Mouse (Mus musculus) embryonic facial prominence, embryonic 11.5 days (tissue): Measurements from ENCODE around the gene Megf6. TPM values are rescaled to one million over a fixed set of nuclear protein-coding genes. Genes with fewer than 3 reads are reported as not detected.

Experiments
- ATAC-seq: fragments of 200-750 bp; cut with Nextera tagmentation; replicated peaks from 2 replicates; pipeline ENCODE4 v1.8.0; 2017; ENCODE audit warnings: low read depth; ENCODE audit not compliant: insufficient number of reproducible peaks, low FRiP score, low TSS enrichment
- DNase-seq: peaks from one replicate; pipeline ENCODE4 v3.0.0-alpha.2; 2015; ENCODE audit warnings: low spot score
- H3K27ac ChIP-seq: fragments of 300-500 bp; sonication (generic); replicated peaks from 2 replicates; pipeline ENCODE4 v1.5.1; 2014; ENCODE audit warnings: mild to moderate bottlenecking, low read depth, low read length, control low read depth
- H3K27me3 ChIP-seq: fragments of 300-500 bp; sonication (generic); 2 replicates; pipeline ENCODE4 v1.6.1; 2014; ENCODE audit warnings: mild to moderate bottlenecking, low read length, moderate library complexity, mixed read lengths; ENCODE audit not compliant: control insufficient read depth, insufficient read depth
- H3K36me3 ChIP-seq: fragments of 300-500 bp; sonication (generic); replicated peaks from 2 replicates; pipeline ENCODE4 v1.6.1; 2014; ENCODE audit warnings: low read depth, mild to moderate bottlenecking, low read length, moderate library complexity, mixed read lengths; ENCODE audit not compliant: control insufficient read depth, insufficient read depth
- H3K4me1 ChIP-seq: fragments of 300-500 bp; sonication (generic); 2 replicates; pipeline ENCODE4 v1.6.1; 2014; ENCODE audit warnings: low read length, mixed read lengths; ENCODE audit not compliant: control insufficient read depth, insufficient read depth
- H3K4me2 ChIP-seq: fragments of 300-500 bp; sonication (generic); 2 replicates; pipeline ENCODE4 v1.6.1; 2014; ENCODE audit warnings: low read depth, mild to moderate bottlenecking, control low read depth, low read length, moderate library complexity
- H3K4me3 ChIP-seq: fragments of 300-500 bp; sonication (generic); 2 replicates; pipeline ENCODE4 v1.5.1; 2014; ENCODE audit warnings: low read depth, low read length, control low read depth
- H3K9ac ChIP-seq: fragments of 300-500 bp; sonication (generic); replicated peaks from 2 replicates; pipeline ENCODE4 v1.6.1; 2014; ENCODE audit warnings: mild to moderate bottlenecking, control low read depth, low read length
- H3K9me3 ChIP-seq: fragments of 300-500 bp; sonication (generic); replicated peaks from 2 replicates; pipeline ENCODE4 v1.6.1; 2016; ENCODE audit warnings: mild to moderate bottlenecking, low read length, inconsistent platforms, mixed read lengths; ENCODE audit not compliant: control insufficient read depth
- WGBS: fragments of 180-500 bp; shearing (Covaris S2); extraction: QIAGEN DNeasy Blood & Tissue Kit; methylation state at CpG from one replicate; pipeline ENCODE4 v1.1.7; 2014; 5-methylcytosine and 5-hydroxymethylcytosine counted together
- polyA plus RNA-seq: library from polyadenylated mRNA; unstranded; fragments of >200 nt; fragmentation: Nextera tagmentation; extraction: Ambion mirVana; gene quantifications from 2 replicates; pipeline ENCODE4 v1.2.1, GENCODE M21; 2014

Gene Megf6
- polyA plus RNA-seq, 1 experiment from 2014 or later = 17.6 TPM

- DNase-seq = no peak
- 51% methylated on average over 4 of the region's 4 CpGs for WGBS
- Histone ChIP-seq H3K36me3 (no peaks in the 10 kb centered on the region), H3K27ac (no peak overlapping the region), H3K4me2 (no peak overlapping the region), H3K4me1 (peaks cover 4% of the 10 kb centered on the region; the same call in 1 of the 2 replicates), H3K9me3 (no peaks in the 10 kb centered on the region), H3K4me3 (no peak overlapping the region), H3K9ac (no peak overlapping the region), H3K27me3 (no peaks in the 10 kb centered on the region)
- no peak for ATAC-seq
Observed at GRCm38 (mm10) chr4:154232295-154232694, 61.8 kb downstream of the Megf6 start.

GRCm38 (mm10) chr4:154236001-154236400 lies 65.5 kb downstream of the Megf6 start:
- no peak overlapping the region for H3K4me3 ChIP-seq
- no peak overlapping the region for H3K4me2 ChIP-seq
- no peaks in the 10 kb centered on the region for H3K9me3 ChIP-seq
- H3K36me3 ChIP-seq = no peaks in the 10 kb centered on the region
- H3K27ac ChIP-seq = no peak overlapping the region; the same call in 1 of the 2 replicates
- 48% methylated on average over 3 of the region's 3 CpGs for WGBS
- no peak overlapping the region for H3K9ac ChIP-seq
- no peak for DNase-seq
- H3K27me3 ChIP-seq = no peaks in the 10 kb centered on the region
- ATAC-seq = no peak
- peaks cover 4% of the 10 kb centered on the region; the same call in 1 of the 2 replicates for H3K4me1 ChIP-seq

- peak; percentile 46 for ATAC-seq
- Histone ChIP-seq H3K27me3 (no peaks in the 10 kb centered on the region), H3K4me2 (peak overlapping the region; percentile 58), H3K36me3 (no peaks in the 10 kb centered on the region), H3K27ac (peak overlapping the region; percentile 61), H3K9ac (no peak overlapping the region), H3K4me1 (peaks cover 4% of the 10 kb centered on the region; the same call in 1 of the 2 replicates), H3K4me3 (no peak overlapping the region), H3K9me3 (no peaks in the 10 kb centered on the region)
- peak; percentile 53 for DNase-seq
- whole genome bisulfite sequencing = 12% methylated on average over 10 of the region's 10 CpGs
Observed at GRCm38 (mm10) chr4:154236893-154237292, 66.4 kb downstream of the Megf6 start.

GRCm38 (mm10) chr4:154237306-154237705 lies 66.8 kb downstream of the Megf6 start:
- WGBS = 6% methylated on average over 9 of the region's 9 CpGs
- H3K9me3 ChIP-seq = no peaks in the 10 kb centered on the region
- peak; percentile 73 for DNase-seq
- H3K4me2 ChIP-seq = peak overlapping the region; percentile 58
- H3K27me3 ChIP-seq = no peaks in the 10 kb centered on the region
- peaks cover 4% of the 10 kb centered on the region; the same call in 1 of the 2 replicates for H3K4me1 ChIP-seq
- H3K36me3 ChIP-seq = no peaks in the 10 kb centered on the region
- peak overlapping the region; percentile 11 for H3K4me3 ChIP-seq
- peak overlapping the region; percentile 61; the same call in 1 of the 2 replicates for H3K27ac ChIP-seq
- H3K9ac ChIP-seq = 0 out of 2 replicates have a peak overlapping the region, but pooled peaks have one; percentile 15
- peak; percentile 67 for ATAC-seq

GRCm38 (mm10) chr4:154239199-154239598 lies 68.7 kb downstream of the Megf6 start:
- H3K9ac ChIP-seq = no peak overlapping the region
- whole genome bisulfite sequencing = 82% methylated on average over 8 of the region's 8 CpGs
- ATAC-seq = no peak

GRCm38 (mm10) chr4:154240608-154241007 lies 70.1 kb downstream of the Megf6 start:
- H3K36me3 ChIP-seq = no peaks in the 10 kb centered on the region
- no peak for DNase-seq
- no peak overlapping the region for H3K27ac ChIP-seq
- H3K27me3 ChIP-seq = no peaks in the 10 kb centered on the region
- H3K4me2 ChIP-seq = no peak overlapping the region
- 74% methylated on average over 11 of the region's 11 CpGs for WGBS
- no peak for ATAC-seq
- no peak overlapping the region for H3K4me3 ChIP-seq
- no peaks in the 10 kb centered on the region for H3K9me3 ChIP-seq
- no peak overlapping the region for H3K9ac ChIP-seq
- H3K4me1 ChIP-seq = peaks cover 4% of the 10 kb centered on the region; the same call in 1 of the 2 replicates

More at GRCm38 (mm10) chr4:154239199-154239598, 68.7 kb downstream of the Megf6 start:
- Histone ChIP-seq H3K9me3 (no peaks in the 10 kb centered on the region), H3K27me3 (no peaks in the 10 kb centered on the region), H3K4me2 (no peak overlapping the region), H3K4me1 (peaks cover 4% of the 10 kb centered on the region; the same call in 1 of the 2 replicates), H3K4me3 (no peak overlapping the region), H3K27ac (no peak overlapping the region), H3K36me3 (no peaks in the 10 kb centered on the region)
- DNase-seq = no peak

- Histone ChIP-seq H3K4me1 (peaks cover 7% of the 10 kb centered on the region), H3K27ac (no peak overlapping the region), H3K27me3 (no peaks in the 10 kb centered on the region), H3K36me3 (no peaks in the 10 kb centered on the region), H3K9me3 (no peaks in the 10 kb centered on the region), H3K4me3 (no peak overlapping the region), H3K4me2 (no peak overlapping the region), H3K9ac (no peak overlapping the region)
- DNase-seq = no peak
- WGBS = 78% methylated on average over 7 of the region's 7 CpGs
- ATAC-seq = no peak
Observed at GRCm38 (mm10) chr4:154245342-154245741, 74.8 kb downstream of the Megf6 start.

- no peaks in the 10 kb centered on the region for H3K9me3 ChIP-seq
- H3K9ac ChIP-seq = no peak overlapping the region
- no peak overlapping the region for H3K27ac ChIP-seq
- H3K27me3 ChIP-seq = no peaks in the 10 kb centered on the region
- ATAC-seq (peak; percentile 26; the same call in 1 of the 2 replicates), DNase-seq (peak; percentile 90)
- 10% methylated on average over 19 of the region's 19 CpGs for WGBS
- peak overlapping the region; percentile 41 for H3K4me2 ChIP-seq
- no peak overlapping the region for H3K4me3 ChIP-seq
- H3K36me3 ChIP-seq = no peaks in the 10 kb centered on the region
- H3K4me1 ChIP-seq = peaks cover 7% of the 10 kb centered on the region
Observed at GRCm38 (mm10) chr4:154246115-154247040, 75.8 kb downstream of the Megf6 start.
